Mouse (Mus musculus): Measurements from ENCODE around the gene Sept12. TPM values are rescaled to one million over a fixed set of nuclear protein-coding genes. Genes with fewer than 3 reads are reported as not detected.

Gene Sept12
- polyA plus RNA-seq (2012; rRNA removed), result 0.11 and 0.44 TPM in 2 replicates

DNA sequence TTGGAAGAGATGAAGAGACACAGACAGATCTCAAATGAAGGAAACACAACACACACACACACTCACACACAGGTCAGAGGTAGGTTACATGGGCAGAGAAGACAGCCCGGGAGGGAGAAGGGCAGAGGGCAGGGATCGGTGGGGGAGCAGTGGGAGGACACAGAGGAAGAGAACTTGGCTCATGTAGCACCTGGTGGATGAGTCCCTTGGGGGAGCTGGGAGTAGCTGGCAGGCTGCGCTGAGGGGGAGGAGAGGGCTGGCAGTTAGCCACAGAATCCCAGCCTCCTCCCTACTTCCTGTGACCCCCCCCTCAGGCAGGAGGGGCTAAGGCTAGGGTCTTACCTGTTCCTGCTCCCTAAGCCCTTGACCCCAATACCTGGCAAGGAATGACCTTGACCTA is at the start of gene Sept12:
TSS of gene Sept12 (minus strand) at position 300 of the 400 bp plus-strand sequence.
- no peak for DNase-seq (ENCODE audit: low read depth, low spot score)
- 23% methylated on average over 3 of the region's 3 CpGs for WGBS

DNA sequence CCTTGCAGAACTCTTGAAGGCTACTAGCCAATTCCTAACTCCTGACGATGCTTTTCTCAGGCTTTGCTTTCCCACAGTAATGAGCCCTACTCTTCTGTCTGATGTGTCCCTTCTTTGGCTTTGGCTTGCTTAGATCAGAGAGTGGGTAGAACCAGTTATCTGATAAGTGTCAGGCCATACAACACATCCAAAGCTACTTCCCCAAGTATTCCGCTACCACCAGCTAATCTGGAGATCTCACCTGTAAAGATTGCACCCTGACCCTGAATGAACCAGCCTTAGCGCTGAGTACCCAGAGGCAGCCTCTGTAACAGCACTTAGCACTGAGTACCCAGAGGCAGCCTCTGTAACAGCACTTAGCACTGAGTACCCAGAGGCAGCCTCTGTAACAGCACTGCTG is 47.7 kb upstream of the Sept12 start:
- WGBS, result 94% methylated on average over 3 of the region's 3 CpGs
- DNase-seq (ENCODE audit: low read depth, low spot score), result no peak

DNA sequence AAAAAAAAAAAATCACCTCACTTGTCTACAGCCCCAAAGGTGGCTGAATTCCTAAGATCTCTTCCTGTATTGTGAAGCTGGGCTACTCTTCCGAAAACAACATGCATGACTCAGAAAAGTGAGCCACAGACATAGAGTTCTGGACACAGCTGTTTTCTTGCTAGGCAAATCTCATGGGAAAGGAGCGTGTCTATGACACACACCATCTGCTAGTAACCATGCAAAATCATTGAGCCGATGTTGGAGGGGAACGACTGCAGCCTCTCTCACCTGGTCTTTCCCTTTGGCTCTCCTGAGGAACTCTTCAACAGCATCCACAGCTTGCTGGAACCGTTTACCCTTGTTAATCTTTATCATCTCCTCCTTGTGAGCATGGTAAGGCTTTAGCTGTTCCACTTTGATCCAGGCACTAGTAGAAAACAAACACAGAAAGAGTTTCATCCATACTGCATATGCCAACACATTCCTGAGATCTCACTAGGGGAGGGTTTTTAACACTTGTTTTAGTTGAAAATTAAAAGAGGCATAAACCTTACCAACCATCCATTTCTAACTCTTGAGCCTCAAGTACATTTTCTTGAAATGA is 39.1 kb upstream of the Sept12 start:
- 82% methylated on average over 5 of the region's 5 CpGs for WGBS
- DNase-seq (ENCODE audit: low read depth, low spot score), result no peak

DNA sequence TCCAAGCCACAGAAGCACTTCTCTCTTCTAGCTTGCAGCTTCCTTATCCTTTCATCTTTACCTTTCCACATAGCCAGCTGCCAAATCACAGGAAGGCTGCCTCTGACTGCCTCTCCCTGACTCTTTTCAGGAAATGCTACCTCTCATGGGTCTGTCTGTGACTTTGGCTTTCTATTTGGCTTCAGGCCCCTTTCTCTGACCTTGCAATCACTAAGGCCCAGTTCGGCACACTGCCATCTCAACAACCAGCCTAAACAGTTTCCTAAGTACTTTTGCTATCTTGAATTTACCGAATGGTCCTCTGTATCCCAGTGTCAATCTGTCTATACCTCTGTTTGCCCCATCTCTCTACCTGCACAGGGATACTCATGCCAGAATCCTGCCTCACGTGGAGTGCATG is 37.9 kb upstream of the Sept12 start:
- 93% methylated on average over 3 of the region's 3 CpGs for WGBS
- DNase-seq (ENCODE audit: low read depth, low spot score), result no peak

DNA sequence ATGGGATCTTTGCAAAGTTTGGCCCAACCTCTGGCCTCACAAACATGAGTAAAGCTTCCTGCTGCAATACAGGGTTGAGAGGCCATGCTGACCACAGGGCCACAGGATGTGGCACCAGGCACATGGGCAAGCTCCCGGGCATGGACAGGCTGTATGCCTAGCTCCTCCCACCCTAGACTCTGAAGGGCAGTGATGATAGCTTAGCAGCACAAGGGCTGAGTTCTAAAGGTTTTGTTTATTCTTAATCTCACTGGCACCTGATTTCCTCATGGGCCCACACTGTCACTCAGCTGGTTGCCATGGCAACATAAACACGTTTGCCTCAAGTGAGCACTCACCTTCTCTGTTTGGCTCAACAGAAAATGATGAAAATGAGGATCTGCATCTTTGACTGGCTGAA is 32.2 kb upstream of the Sept12 start:
- no peak for DNase-seq (ENCODE audit: low read depth, low spot score)
- 23% methylated on average over 2 of the region's 2 CpGs for WGBS

DNA sequence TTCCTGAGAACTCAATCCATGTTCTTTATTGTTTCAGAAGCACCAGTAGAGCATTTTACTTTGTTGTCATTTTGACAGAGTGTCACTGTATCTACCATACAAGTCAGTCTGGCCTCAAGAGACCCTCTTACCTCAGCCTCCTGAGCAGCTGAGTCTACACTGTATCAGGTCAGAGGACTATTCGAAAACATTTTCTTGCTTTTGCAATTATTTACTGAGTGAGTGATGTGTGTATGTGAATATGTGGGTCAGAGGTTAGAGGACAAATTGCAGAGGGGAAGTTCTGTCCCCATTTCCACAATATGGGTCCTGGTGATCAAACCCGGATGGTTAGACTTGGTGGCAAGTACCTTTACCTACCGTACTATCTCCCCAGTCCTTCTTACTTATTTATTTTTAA is 26.4 kb upstream of the Sept12 start:
- no peak for DNase-seq (ENCODE audit: low read depth, low spot score)

DNA sequence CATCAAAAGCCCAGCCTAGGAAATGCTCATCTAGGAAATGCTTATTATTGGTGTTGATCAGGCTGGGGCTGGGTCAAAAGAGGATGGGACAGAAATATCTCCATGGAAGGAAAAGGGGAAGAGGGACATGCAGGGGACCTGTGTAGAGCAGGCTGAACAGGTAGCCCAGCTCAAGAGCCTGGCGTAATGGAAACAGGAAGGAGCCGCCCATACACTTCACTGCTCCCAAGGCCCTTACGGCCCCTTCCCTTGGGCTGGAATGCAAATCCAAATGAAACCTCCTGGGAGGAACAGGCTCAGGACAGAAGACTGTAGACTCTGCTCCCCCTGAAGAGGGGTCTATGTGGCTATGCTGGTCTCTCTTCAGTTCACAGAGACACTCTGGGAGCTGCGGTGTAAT is 16.9 kb upstream of the Sept12 start:
- WGBS, result 89% methylated on average over 4 of the region's 4 CpGs

More for the DNA sequence above, 26.4 kb upstream of the Sept12 start:
- WGBS, result 93% methylated on average over 3 of the region's 3 CpGs

DNA sequence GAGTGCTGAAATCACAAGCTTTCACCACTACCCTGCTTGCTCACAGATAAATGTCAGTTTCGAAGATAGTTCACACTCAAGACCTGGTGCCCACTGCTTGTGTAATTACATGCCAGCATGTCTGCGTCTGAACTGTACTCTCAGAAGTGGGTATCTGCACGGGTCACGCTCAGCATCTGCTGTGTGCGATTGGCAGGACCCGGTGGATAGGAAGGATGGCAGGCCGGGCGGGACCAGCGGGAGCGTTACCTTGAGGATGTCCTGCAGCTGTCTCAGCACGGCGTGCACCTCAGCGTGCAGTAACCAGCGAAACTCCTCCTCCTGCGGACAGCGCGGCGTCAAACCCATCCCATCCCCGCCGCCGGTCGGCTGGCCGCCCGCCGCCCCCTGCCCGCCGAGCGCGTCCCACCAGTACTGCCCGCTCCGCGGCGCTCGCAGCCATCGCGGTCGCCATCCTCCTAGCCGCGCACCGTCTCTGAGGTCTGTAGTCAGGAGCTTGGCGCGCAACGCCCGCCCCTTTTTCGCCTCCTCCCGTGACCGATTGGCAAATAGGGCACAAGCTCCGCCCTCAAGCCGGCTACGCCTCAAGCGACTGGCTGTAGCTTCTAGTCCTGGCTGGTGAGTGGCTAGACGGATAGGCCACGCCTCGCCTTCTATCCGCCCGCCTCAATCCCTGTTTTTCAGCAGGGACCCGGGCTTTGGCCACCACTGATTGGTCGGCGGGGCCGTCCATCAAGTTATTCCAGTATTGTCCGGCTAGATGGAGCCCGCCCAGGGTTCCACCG is 15.6 kb upstream of the Sept12 start, which contains the start of gene Rogdi:
TSS of gene Rogdi (minus strand) at position 500 of the 785 bp plus-strand sequence.
- DNase-seq (ENCODE audit: low read depth, low spot score), result peak; percentile 97
- WGBS, result under 1% methylated on average over 59 of the region's 63 CpGs

More for the DNA sequence above, 16.9 kb upstream of the Sept12 start:
- no peak for DNase-seq (ENCODE audit: low read depth, low spot score)

DNA sequence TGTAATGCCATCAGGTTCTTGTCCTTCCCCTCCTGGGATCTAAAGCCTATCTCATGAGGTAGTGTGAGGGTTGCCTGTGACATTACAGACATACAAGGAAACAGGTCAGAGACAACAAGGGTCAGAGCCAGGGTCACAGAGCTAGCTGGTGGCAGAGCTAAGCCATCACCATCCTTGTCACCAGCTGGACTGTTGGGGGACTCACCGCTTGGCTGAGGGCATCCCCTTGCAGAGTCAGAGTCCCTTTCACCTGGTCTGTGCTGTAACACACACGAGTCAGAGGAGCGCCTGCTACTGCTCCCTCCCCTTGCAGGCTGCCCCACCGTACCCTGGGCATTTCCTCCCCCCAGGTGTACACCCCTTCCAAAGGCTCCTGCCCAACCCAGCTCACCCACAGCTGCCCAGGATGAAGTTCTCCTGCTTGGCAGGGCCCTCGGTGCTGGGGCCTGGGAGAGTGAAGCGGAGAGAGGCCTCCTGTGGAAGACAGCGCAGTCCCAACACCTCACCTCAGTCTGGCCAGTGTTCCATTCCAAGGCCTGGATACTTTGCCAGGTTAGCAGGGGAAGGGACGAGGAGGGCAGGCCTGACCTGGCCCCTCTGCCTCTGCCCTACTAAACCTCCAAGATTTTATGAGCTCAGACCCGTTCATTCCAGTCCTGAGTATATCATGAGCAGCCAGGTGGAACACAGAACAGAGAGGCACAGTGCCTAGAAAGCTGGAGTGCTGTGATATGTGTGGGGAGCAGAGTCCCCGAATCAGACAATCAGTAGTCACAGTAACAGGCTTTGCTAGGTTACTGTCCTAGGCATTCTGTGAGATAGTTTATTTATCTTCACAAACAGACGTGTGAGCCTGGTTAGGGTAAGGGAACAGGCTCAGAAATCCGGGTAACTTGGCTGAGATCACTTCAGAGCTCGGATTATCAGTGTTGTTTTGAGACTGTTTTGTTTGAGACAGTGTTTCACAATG is 14.7 kb upstream of the Sept12 start:
- WGBS, result 39% methylated on average over 13 of the region's 13 CpGs
- DNase-seq (ENCODE audit: low read depth, low spot score), result no peak

DNA sequence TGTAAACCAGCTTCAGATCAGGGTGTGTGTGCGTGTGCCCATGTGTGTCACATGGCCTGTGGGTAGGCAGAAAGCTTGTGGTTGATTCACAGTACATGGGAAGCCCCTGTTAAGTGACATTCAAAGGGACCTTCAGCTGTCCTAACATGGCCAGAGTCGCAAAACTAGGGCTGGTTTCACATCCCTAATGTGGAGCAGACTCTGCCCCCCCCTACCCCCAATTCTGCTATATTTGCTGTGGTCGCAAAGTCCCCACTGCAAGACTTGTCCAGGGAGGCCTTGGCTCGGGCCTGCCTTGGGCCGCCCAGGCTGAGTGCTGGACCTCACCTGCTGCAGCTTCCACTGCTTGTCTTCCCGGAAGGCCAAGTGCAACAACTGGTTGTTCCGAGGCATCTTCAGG is 13.6 kb upstream of the Sept12 start:
- DNase-seq (ENCODE audit: low read depth, low spot score), result no peak
- 85% methylated on average over 7 of the region's 7 CpGs for WGBS

DNA sequence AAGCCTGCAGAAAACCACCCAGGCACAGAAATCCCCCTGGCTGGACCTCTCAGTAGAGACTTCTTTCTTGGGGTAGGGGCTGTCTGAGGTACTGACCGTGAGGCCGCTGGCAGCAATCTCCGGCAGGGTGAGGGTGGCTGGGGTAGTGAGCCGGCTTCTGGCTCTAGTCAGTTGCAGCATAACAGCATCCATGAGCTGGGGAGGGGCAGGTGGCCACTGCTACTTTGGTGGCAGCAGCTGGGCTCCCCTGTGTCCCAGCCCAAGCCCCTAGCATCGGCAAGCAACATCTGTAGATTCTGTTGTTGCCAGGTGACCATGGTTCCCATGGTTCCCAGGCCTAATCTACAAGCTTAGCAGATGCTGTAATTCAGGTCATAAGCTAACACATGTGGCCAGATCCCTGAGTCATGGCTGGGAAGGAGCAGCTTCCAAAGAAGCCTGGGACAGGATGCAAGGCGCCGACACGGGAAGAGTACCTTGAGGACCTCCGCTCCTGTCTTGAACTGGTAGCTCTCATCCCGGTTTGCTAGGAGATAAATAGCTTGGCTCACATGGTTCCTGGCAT is 12.8 kb upstream of the Sept12 start:
- no peak for DNase-seq (ENCODE audit: low read depth, low spot score)
- WGBS, result 84% methylated on average over 10 of the region's 10 CpGs

DNA sequence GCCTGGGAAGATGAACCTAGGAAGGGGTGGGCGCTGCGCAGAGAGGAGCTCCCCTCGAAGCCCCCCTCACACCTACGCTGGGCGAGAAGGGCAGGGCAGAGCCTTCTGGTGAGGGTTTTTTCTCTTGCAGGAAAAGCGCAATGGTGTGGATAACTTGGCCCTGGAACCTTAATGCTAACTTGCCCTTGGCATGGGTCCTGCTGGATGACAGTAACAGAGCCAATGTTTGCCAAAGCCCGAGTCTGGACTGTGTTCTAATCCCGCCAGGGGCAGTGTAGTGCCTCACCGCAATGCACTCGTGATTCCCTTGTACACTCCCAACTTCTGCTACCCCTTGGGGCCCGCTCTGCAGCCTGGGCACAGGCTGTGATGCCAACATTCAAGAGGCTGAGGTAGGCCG is 10.4 kb upstream of the Sept12 start:
- no peak for DNase-seq (ENCODE audit: low read depth, low spot score)
- 44% methylated on average over 12 of the region's 12 CpGs for WGBS

DNA sequence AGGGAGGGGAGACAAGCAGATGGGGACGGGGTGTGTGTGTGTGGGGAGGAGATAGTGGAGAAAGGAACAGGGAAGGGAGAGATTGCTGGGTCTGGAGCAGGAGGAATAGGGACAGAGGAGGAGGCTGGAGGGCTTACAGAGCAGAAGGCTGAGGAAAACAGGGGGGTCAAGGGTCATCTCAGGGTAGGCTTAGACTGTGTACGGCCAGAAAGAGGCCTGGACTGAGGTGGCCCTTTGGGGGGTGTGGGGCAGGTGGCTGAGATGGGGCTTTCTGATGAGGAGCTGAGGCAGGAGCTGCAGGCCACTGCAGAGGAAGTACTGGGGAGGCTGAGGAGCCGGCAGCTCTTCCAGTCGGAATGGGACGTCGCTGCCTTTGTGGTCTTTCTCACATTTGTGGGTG is 9.8 kb upstream of the Sept12 start:
- WGBS, result 30% methylated on average over 6 of the region's 6 CpGs

DNA sequence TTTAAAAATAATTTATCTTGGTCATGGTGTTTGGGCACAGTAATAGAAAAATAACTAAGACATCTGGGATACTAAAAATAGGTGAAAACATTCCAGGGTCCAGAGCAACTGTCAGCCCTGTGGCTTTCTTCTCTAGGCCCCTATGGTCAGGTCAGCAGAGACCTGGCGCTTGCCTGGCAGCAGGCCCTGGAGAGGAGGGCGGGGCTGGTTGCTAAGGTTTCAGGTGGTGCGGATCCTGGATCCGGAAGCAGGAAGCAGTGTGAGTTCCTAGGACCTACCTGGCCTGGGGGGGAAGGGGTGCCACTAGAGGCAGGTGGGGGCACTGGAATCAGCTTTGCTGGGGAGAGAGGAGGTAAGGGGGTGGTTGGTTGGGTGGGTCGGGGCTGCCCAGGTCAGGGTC is 9.4 kb upstream of the Sept12 start, which contains the start of gene Smim22:
TSS of gene Smim22 (plus strand) at position 222 of the 400 bp plus-strand sequence.
- WGBS, result 23% methylated on average over 5 of the region's 5 CpGs
- peak; percentile 77 for DNase-seq (ENCODE audit: low read depth, low spot score)

More for the DNA sequence above, 9.8 kb upstream of the Sept12 start:
- DNase-seq (ENCODE audit: low read depth, low spot score), result no peak

DNA sequence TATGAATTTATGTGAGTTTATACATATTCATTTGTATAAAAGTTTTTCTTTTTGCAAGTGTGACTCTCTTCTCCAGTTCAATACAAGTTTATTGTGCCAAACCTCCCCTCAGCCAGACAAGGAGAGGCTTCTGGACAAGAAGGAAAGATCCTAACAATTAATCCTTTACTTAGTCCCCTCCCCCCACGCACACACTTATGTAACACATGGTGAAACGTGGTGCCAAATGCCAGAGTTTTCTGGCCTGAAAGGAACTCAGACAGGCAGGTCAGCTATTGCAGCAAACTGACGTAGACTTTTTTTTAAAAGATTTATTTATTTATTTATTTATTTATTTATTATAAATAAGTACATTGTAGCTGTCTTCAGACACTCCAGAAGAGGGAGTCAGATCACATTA is 3.0 kb upstream of the Sept12 start:
- WGBS, result 56% methylated on average over 3 of the region's 3 CpGs
- DNase-seq (ENCODE audit: low read depth, low spot score), result no peak

DNA sequence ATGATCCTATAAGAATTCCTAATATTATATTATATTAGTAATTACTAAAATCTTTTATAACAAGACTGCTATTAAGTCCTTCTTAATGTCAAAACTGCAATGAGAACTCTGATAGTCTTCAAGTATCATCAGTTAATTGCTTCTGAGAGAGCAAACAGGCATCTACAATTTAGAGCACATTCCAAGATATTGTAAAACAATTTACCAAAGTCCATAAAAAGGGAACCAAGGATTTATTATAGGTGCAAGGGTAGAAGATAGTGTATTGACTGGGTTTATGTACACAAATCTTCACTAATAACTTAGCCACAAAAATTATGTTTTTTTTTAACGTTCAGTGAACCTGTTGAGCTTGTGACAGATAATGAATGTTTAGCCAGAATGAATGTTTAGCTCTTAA is 1.3 kb upstream of the Sept12 start:
- WGBS, result 19% methylated on average over 1 of the region's 1 CpGs
- no peak for DNase-seq (ENCODE audit: low read depth, low spot score)

DNA sequence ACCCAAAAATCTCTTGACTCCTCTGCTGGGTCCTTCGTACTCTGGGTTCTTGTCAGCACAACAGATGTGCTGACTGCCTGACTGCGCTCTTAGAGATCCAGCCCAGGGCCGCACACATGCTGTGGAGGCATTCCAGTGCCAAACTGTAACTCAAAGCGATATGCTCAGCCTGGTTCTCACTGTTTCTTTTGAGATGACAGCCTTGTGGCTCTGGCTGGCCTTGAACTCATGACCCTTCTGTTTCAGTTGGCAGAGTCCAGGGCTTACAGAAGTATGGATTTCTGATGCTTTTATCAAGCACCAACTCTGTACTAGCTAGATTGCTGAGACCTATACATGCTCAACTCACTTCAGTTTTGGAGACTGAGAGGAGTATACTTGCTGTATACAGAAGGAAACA is 4.4 kb downstream of the Sept12 start:
- DNase-seq (ENCODE audit: low read depth, low spot score), result no peak
- WGBS, result 91% methylated on average over 4 of the region's 4 CpGs

DNA sequence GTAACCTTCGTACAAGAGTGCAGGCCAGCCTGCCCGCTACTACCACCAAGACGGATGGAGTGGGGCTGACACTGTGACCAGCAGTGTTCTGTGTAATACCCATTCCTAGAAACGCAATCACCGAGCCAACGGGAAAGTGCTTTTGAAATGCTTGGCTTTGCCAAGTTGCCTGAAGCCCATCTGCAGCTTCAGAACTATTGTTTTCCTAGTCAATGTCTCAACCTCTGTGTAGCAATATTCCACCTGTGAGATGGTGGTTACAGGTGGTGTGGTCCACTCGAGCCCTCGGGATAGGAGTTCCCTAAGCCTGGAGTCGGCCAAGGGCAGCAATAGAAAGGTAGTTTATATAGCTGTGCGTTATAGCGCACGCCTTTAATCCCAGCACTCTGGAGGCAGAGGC is 12.9 kb downstream of the Sept12 start:
- DNase-seq (ENCODE audit: low read depth, low spot score), result no peak
- 87% methylated on average over 12 of the region's 12 CpGs for WGBS

DNA sequence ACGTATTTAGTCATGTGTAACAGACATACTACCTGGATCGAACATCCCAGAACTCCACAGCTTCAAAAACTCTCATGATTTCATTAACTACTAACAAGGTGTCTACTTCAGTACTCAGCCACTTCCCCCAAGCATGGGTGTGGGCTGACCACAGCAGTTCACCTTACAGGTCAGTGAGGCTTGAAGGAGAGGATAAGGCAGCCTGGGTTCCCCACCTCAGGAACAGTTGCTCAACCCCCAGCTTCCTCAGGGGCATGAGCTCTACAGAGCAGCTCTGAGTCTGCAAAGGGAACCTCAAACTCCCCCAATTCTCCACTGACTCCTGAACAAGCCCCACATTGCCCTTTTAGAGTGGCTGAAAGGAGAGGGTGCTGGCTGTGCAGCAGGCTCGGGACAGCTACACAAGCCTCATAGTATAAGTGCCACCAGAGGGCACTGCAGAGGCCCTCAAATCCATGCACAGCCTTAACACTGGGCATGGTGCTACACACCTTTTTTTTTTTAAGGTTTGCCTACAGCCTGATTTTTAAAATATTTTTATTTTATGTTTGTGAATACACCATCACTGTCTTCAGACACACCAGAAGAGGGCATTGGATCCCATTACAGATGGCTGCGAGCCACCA is 17.8 kb downstream of the Sept12 start:
- DNase-seq (ENCODE audit: low read depth, low spot score), result no peak
- 74% methylated on average over 4 of the region's 4 CpGs for WGBS
